ENCODE assay signal across 9 mouse cellular contexts in genomic region chr6:31011407-31012020, GRCm38 (mm10). TPM values are rescaled to one million over a fixed set of nuclear protein-coding genes. Genes with fewer than 3 reads are reported as not detected.
DNase-seq lines count a peak whose midpoint lies in the region; ATAC-seq and TF ChIP-seq lines count a peak whose summit lies in the region.
"Had no signal": no experiment of that assay in that cellular context is flagged by ENCODE, and none has a peak within 500 bp of the region (broad histone marks: within the 10 kb centered on the region; RNA-seq: fewer than 3 reads in every experiment).

No protein-coding gene starts in this region.

- no peak overlapping the region for H3K27ac ChIP-seq in liver, postnatal 0 days (ENCODE audit: low read depth)
- no peak overlapping the region for H3K27ac ChIP-seq in liver, embryonic 11.5 days (ENCODE audit: low read depth, low read length)
- H3K27ac ChIP-seq in heart, embryonic 10.5 days, result peak overlapping the region; percentile 82
- H3K27ac ChIP-seq in kidney, embryonic 15.5 days, result peak overlapping the region; percentile 42; the same call in 1 of the 2 replicates

- H3K4me1 ChIP-seq in liver, postnatal 0 days (ENCODE audit: insufficient read depth), result 0 out of 2 replicates have a peak, but pooled peaks cover 2% of the 10 kb centered on the region
- H3K4me1 ChIP-seq in liver, embryonic 11.5 days (replicated peaks; ENCODE audit: control insufficient read depth, insufficient read depth, low read length), result no peaks in the 10 kb centered on the region
- peaks cover 22% of the 10 kb centered on the region for H3K4me1 ChIP-seq in heart, embryonic 10.5 days
- peaks cover 25% of the 10 kb centered on the region for H3K4me1 ChIP-seq in kidney, embryonic 15.5 days

- DNase-seq in liver, postnatal 0 days, result peak; percentile 27
- DNase-seq in liver, embryonic 11.5 days (ENCODE audit: low spot score), result no peak
- peak; percentile 7 to 35 for DNase-seq in adrenal gland, postnatal 4 days (ENCODE audit: low spot score in 2 of 2)
- peak; percentile 88 for DNase-seq in heart, embryonic 10.5 days (ENCODE audit: low spot score)
- peak; percentile 11 for DNase-seq in ovary, adult 18-20 months (ENCODE audit: low spot score)
- DNase-seq in Muller cell, postnatal 12 days (ENCODE audit: inconsistent ontology term), result no peak
- no peak for DNase-seq in layer of hippocampus, adult 11-12 months (ENCODE audit: low spot score)

- no peaks in the 10 kb centered on the region for H3K27me3 ChIP-seq in liver, postnatal 0 days (ENCODE audit: insufficient read depth, low read length)
- no peaks in the 10 kb centered on the region for H3K27me3 ChIP-seq in liver, embryonic 11.5 days (replicated peaks; ENCODE audit: control insufficient read depth, insufficient read depth, low read length)
- H3K27me3 ChIP-seq in heart, embryonic 10.5 days (ENCODE audit: insufficient read depth, poor library complexity, severe bottlenecking), result no peaks in the 10 kb centered on the region
- H3K27me3 ChIP-seq in kidney, embryonic 15.5 days, result no peaks in the 10 kb centered on the region

- no peak overlapping the region for H3K4me3 ChIP-seq in liver, postnatal 0 days (ENCODE audit: low read depth, low read length)
- no peak overlapping the region for H3K4me3 ChIP-seq in liver, embryonic 11.5 days (ENCODE audit: low read depth, low read length)
- H3K4me3 ChIP-seq in heart, embryonic 10.5 days, result no peak overlapping the region
- no peak overlapping the region for H3K4me3 ChIP-seq in kidney, embryonic 15.5 days (replicated peaks)

- no peak for TF ChIP-seq CTCF in liver, postnatal 0 days (IDR thresholded peaks at IDR 0.05; ENCODE audit: low read depth)

- no peak overlapping the region for H3K4me2 ChIP-seq in liver, postnatal 0 days (ENCODE audit: low read depth, low read length)
- H3K4me2 ChIP-seq in liver, embryonic 11.5 days, result no peak overlapping the region
- no peak overlapping the region for H3K4me2 ChIP-seq in kidney, embryonic 15.5 days

- TF ChIP-seq EP300 in liver, postnatal 0 days (IDR thresholded peaks at IDR 0.05; ENCODE audit: low read depth), result no peak

- H3K9ac ChIP-seq in liver, postnatal 0 days (replicated peaks), result no peak overlapping the region
- H3K9ac ChIP-seq in liver, embryonic 11.5 days (ENCODE audit: low read depth, low read length), result no peak overlapping the region
- no peak overlapping the region for H3K9ac ChIP-seq in kidney, embryonic 15.5 days

- WGBS in liver, postnatal 0 days (ENCODE audit: insufficient replicate concordance), result 47% methylated on average over 4 of the region's 4 CpGs
- 63% methylated on average over 4 of the region's 4 CpGs for WGBS in liver, embryonic 11.5 days
- WGBS in heart, embryonic 10.5 days, result 38% methylated on average over 4 of the region's 4 CpGs
- 32% methylated on average over 4 of the region's 4 CpGs for WGBS in kidney, embryonic 15.5 days

- no peaks in the 10 kb centered on the region for H3K36me3 ChIP-seq in liver, postnatal 0 days (replicated peaks; ENCODE audit: insufficient read depth, low read length)
- no peaks in the 10 kb centered on the region for H3K36me3 ChIP-seq in liver, embryonic 11.5 days (ENCODE audit: control insufficient read depth, insufficient read depth, low read length)
- no peaks in the 10 kb centered on the region for H3K36me3 ChIP-seq in heart, embryonic 10.5 days
- no peaks in the 10 kb centered on the region for H3K36me3 ChIP-seq in kidney, embryonic 15.5 days

- no peak for ATAC-seq in liver, postnatal 0 days
- ATAC-seq in liver, embryonic 11.5 days (replicated peaks; ENCODE audit: low FRiP score), result no peak
- ATAC-seq in kidney, embryonic 15.5 days (replicated peaks; ENCODE audit: low FRiP score), result peak; percentile 73

- no peaks in the 10 kb centered on the region for H3K9me3 ChIP-seq in liver, postnatal 0 days (ENCODE audit: low read length)
- no peaks in the 10 kb centered on the region for H3K9me3 ChIP-seq in liver, embryonic 11.5 days (ENCODE audit: control insufficient read depth, low read length)
- H3K9me3 ChIP-seq in heart, embryonic 10.5 days, result no peaks in the 10 kb centered on the region
- no peaks in the 10 kb centered on the region for H3K9me3 ChIP-seq in kidney, embryonic 15.5 days (replicated peaks)

RNA-seq across cellular contexts. Expression of gene Klf14, which starts 52.6 kb away (rescaled TPM):
- 0.08 and 0.11 TPM in 2 replicates for polyA plus RNA-seq in liver, postnatal 0 days (2015; fragmentation: Nextera tagmentation; extraction: Ambion mirVana)
- polyA plus RNA-seq in liver, embryonic 11.5 days (2014; fragmentation: Nextera tagmentation; extraction: Ambion mirVana), result 0.99 and 1.1 TPM in 2 replicates
- total RNA-seq in adrenal gland, postnatal 4 days (2021), result 1 to 10 TPM; 1.9 TPM
- 1.6 and 2.0 TPM in 2 replicates for polyA plus RNA-seq in heart, embryonic 10.5 days (2016; fragmentation: Nextera tagmentation; extraction: Ambion mirVana)
- polyA plus RNA-seq in kidney, embryonic 15.5 days (2015; fragmentation: Nextera tagmentation; extraction: Ambion mirVana), result 3.9 and 5.3 TPM in 2 replicates
- total RNA-seq: liver, adult 2 months had no signal
- polyA plus RNA-seq: liver, adult 2 months had no signal

Comparison
In these comparisons a context has a peak if more than half of its experiments do, and no peak if none do; other contexts are left out.
1. DNase-seq: peak in liver, postnatal 0 days (single experiment), adrenal gland, postnatal 4 days (2 of 2), heart, embryonic 10.5 days (single experiment) and ovary, adult 18-20 months (single experiment); none in liver, embryonic 11.5 days (single experiment), Muller cell, postnatal 12 days (single experiment) and layer of hippocampus, adult 11-12 months (single experiment).
2. H3K27ac ChIP-seq: peak in heart, embryonic 10.5 days (single experiment) and kidney, embryonic 15.5 days (single experiment); none in liver, postnatal 0 days (single experiment) and liver, embryonic 11.5 days (single experiment).